8 mouse cellular contexts compared by ENCODE assay signal in the genomic region with DNA sequence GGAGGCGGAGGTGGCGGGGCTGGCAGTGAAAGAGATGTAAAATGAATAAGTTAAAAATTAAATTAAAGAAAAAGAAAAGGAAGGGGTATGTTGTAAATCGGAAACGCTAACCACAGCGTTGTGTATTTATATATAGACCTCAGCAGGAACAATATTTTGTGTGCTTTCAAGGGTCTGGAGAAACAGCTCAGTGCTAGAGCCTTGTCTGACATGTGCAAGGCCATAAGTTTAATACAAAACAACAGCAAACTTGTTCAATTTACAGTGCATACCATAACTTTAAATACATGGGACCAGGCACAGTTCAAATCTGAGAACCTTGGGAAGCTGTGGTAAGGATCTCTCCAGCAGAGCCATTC. TPM values are rescaled to one million over a fixed set of nuclear protein-coding genes. Genes with fewer than 3 reads are reported as not detected.
DNase-seq lines count a peak whose midpoint lies in the region; ATAC-seq and TF ChIP-seq lines count a peak whose summit lies in the region.

No protein-coding gene starts in this region.

- peak overlapping the region; percentile 56; the same call in 1 of the 2 replicates for H3K27ac ChIP-seq in kidney, adult 2 months (ENCODE audit: insufficient read depth, low read depth, low read length)
- H3K27ac ChIP-seq in hindbrain, embryonic 11.5 days (ENCODE audit: low read depth, low read length) = no peak overlapping the region
- H3K27ac ChIP-seq in midbrain, embryonic 13.5 days = 0 out of 2 replicates have a peak overlapping the region, but pooled peaks have one; percentile 10

- no peak overlapping the region; the same call in 1 of the 2 replicates for H3K4me3 ChIP-seq in kidney, adult 2 months (ENCODE audit: insufficient read depth, low read depth, low read length)
- peak overlapping the region; percentile 83 for H3K4me3 ChIP-seq in hindbrain, embryonic 11.5 days (ENCODE audit: low read depth, low read length)
- H3K4me3 ChIP-seq in midbrain, embryonic 13.5 days (replicated peaks) = peak overlapping the region; percentile 80

- 0% methylated on average over 5 of the region's 5 CpGs for WGBS in kidney, adult 2 months
- WGBS in hindbrain, embryonic 11.5 days = 2% methylated on average over 5 of the region's 5 CpGs
- under 1% methylated on average over 5 of the region's 5 CpGs for WGBS in midbrain, embryonic 13.5 days

- peak overlapping the region; percentile 44; the same call in 1 of the 2 replicates for H3K9ac ChIP-seq in hindbrain, embryonic 11.5 days (ENCODE audit: low read depth, low read length)
- peak overlapping the region; percentile 85; the same call in 1 of the 2 replicates for H3K9ac ChIP-seq in midbrain, embryonic 13.5 days (replicated peaks)

- H3K36me3 ChIP-seq in kidney, adult 2 months (ENCODE audit: control insufficient read depth, insufficient read depth, low read length) = no peaks in the 10 kb centered on the region; the same call in 1 of the 2 replicates
- peaks cover 3% of the 10 kb centered on the region; the same call in 1 of the 2 replicates for H3K36me3 ChIP-seq in hindbrain, embryonic 11.5 days (ENCODE audit: control insufficient read depth, insufficient read depth, low read length)
- H3K36me3 ChIP-seq in midbrain, embryonic 13.5 days = peaks cover 22% of the 10 kb centered on the region

- H3K4me2 ChIP-seq in hindbrain, embryonic 11.5 days (replicated peaks; ENCODE audit: low read depth, low read length) = peak overlapping the region; percentile 23
- H3K4me2 ChIP-seq in midbrain, embryonic 13.5 days (replicated peaks) = peak overlapping the region; percentile 77

- H3K4me1 ChIP-seq in kidney, adult 2 months (ENCODE audit: control insufficient read depth, insufficient read depth, low read length) = peaks cover 10% of the 10 kb centered on the region; the same call in 1 of the 2 replicates
- no peaks in the 10 kb centered on the region; the same call in 1 of the 2 replicates for H3K4me1 ChIP-seq in hindbrain, embryonic 11.5 days (replicated peaks; ENCODE audit: control insufficient read depth, insufficient read depth, low read length)
- H3K4me1 ChIP-seq in midbrain, embryonic 13.5 days (replicated peaks) = peaks cover 23% of the 10 kb centered on the region

- DNase-seq in kidney, adult 2 months = no peak
- DNase-seq in kidney, postnatal 4 days = no peak
- peak; percentile 11 for DNase-seq in MN1 (ENCODE audit: low spot score)
- DNase-seq in hindbrain, embryonic 11.5 days (ENCODE audit: low spot score) = no peak
- no peak for DNase-seq in layer of hippocampus, adult 9-11 months
- no peak for DNase-seq in thymus, postnatal 25 days
- no peak for DNase-seq in ovary, postnatal 36 days (ENCODE audit: low spot score)

- ATAC-seq in hindbrain, embryonic 11.5 days (ENCODE audit: low FRiP score) = no peak
- ATAC-seq in midbrain, embryonic 13.5 days = peak; percentile 17

- no peak; the same call in 1 of the 2 replicates for TF ChIP-seq CTCF in kidney, adult 2 months (conservative IDR thresholded peaks at IDR 0.05; ENCODE audit: insufficient read depth, insufficient read length, low read depth, low read length)

- no peaks in the 10 kb centered on the region for H3K9me3 ChIP-seq in hindbrain, embryonic 11.5 days (ENCODE audit: control insufficient read depth, low read length)
- H3K9me3 ChIP-seq in midbrain, embryonic 13.5 days = no peaks in the 10 kb centered on the region

- TF ChIP-seq POLR2A in kidney, adult 2 months (IDR thresholded peaks at IDR 0.05; ENCODE audit: low read depth, low read length) = no peak

- no peaks in the 10 kb centered on the region for H3K27me3 ChIP-seq in kidney, adult 2 months (replicated peaks; ENCODE audit: control insufficient read depth, insufficient read depth, low read length)
- no peaks in the 10 kb centered on the region for H3K27me3 ChIP-seq in hindbrain, embryonic 11.5 days (ENCODE audit: control insufficient read depth, insufficient read depth, low read length)
- no peaks in the 10 kb centered on the region for H3K27me3 ChIP-seq in midbrain, embryonic 13.5 days

RNA-seq across cellular contexts. Expression of a gene that starts 0.5 kb away (rescaled TPM):
- polyA plus RNA-seq in kidney, adult 2 months (2012; rRNA removed) = 2.4 and 2.9 TPM in 2 replicates
- polyA plus RNA-seq in hindbrain, embryonic 11.5 days (2014; fragmentation: Nextera tagmentation; extraction: Ambion mirVana) = 20.2 and 24.6 TPM in 2 replicates
- 17.8 and 20.9 TPM in 2 replicates for polyA plus RNA-seq in midbrain, embryonic 13.5 days (2015; fragmentation: Nextera tagmentation; extraction: Ambion mirVana)

RNA-seq across cellular contexts. Expression of a gene that starts 41.9 kb away (rescaled TPM):
- polyA plus RNA-seq in kidney, adult 2 months (2012; rRNA removed) = 19.5 and 25.2 TPM in 2 replicates
- polyA plus RNA-seq in hindbrain, embryonic 11.5 days (2014; fragmentation: Nextera tagmentation; extraction: Ambion mirVana) = 23.3 and 27.2 TPM in 2 replicates
- polyA plus RNA-seq in midbrain, embryonic 13.5 days (2015; fragmentation: Nextera tagmentation; extraction: Ambion mirVana) = 13.0 and 14.3 TPM in 2 replicates

RNA-seq across cellular contexts. Expression of a gene that starts 46.1 kb away (rescaled TPM):
- polyA plus RNA-seq in kidney, adult 2 months (2012; rRNA removed) = 26.7 and 29.4 TPM in 2 replicates
- 5.8 and 7.4 TPM in 2 replicates for polyA plus RNA-seq in hindbrain, embryonic 11.5 days (2014; fragmentation: Nextera tagmentation; extraction: Ambion mirVana)
- polyA plus RNA-seq in midbrain, embryonic 13.5 days (2015; fragmentation: Nextera tagmentation; extraction: Ambion mirVana) = 7.6 and 9.2 TPM in 2 replicates
